Mouse (Mus musculus) E14TG2a.4 (cell line): ENCODE data around the gene Mrgprd.

Experiments
- CTCF ChIP-seq: conservative IDR thresholded peaks from 2 replicates; pipeline ENCODE4 v1.5.1; 2014; ENCODE audit warnings: low read length
- NANOG ChIP-seq: IDR thresholded peaks from 2 replicates; pipeline ENCODE4 v1.6.1; 2014; ENCODE audit warnings: borderline replicate concordance, low read length, mixed read lengths
- POU5F1 ChIP-seq: IDR thresholded peaks from 2 replicates; pipeline ENCODE4 v1.6.1; 2014; ENCODE audit warnings: low read length, borderline replicate concordance

GRCm38 (mm10) chr7:145285476-145285875 lies 29.2 kb upstream of the Mrgprd start:
- TF ChIP-seq CTCF, result no peak
- no peak for TF ChIP-seq NANOG
- TF ChIP-seq POU5F1, result no peak
